Mouse (Mus musculus): Measurements from ENCODE around the gene Fbxw15. TPM values are rescaled to one million over a fixed set of nuclear protein-coding genes. Genes with fewer than 3 reads are reported as not detected.
"Not testable (repeated sequence)": the region's sequence is repeated elsewhere in the genome, so short reads cannot be mapped to it uniquely, and the experiment has no call there.

The Fbxw15 gene
- polyA plus RNA-seq (2015; fragmentation: Nextera tagmentation; extraction: Ambion mirVana) = not detected in 2 replicates

GRCm38 (mm10) chr9:109568162-109568561, at the start of gene Fbxw15:
Gene Fbxw15, minus strand, starts transcription at chr9:109568262.
- H3K9me3 ChIP-seq (replicated peaks; ENCODE audit: control insufficient read depth, low read length); H3K9ac ChIP-seq (ENCODE audit: low read length); H3K4me2 ChIP-seq (ENCODE audit: low read depth, low read length); H3K4me3 ChIP-seq (replicated peaks; ENCODE audit: low read length); ATAC-seq (ENCODE audit: insufficient read depth, low FRiP score); H3K4me1 ChIP-seq (ENCODE audit: control insufficient read depth, insufficient read depth, low read length); H3K36me3 ChIP-seq (ENCODE audit: control insufficient read depth, insufficient read depth, low read length); H3K27me3 ChIP-seq (ENCODE audit: control insufficient read depth, insufficient read depth, low read length); H3K27ac ChIP-seq (ENCODE audit: low read length): not testable (repeated sequence)
- WGBS = 86% methylated on average over 4 of the region's 4 CpGs

GRCm38 (mm10) chr9:109606837-109607236, 38.8 kb upstream of the Fbxw15 start:
- WGBS = 38% methylated on average over 5 of the region's 5 CpGs
- H3K9ac ChIP-seq (ENCODE audit: low read length); H3K27me3 ChIP-seq (ENCODE audit: control insufficient read depth, insufficient read depth, low read length); H3K4me1 ChIP-seq (ENCODE audit: control insufficient read depth, insufficient read depth, low read length); H3K9me3 ChIP-seq (replicated peaks; ENCODE audit: control insufficient read depth, low read length); H3K4me2 ChIP-seq (ENCODE audit: low read depth, low read length); H3K27ac ChIP-seq (ENCODE audit: low read length); ATAC-seq (ENCODE audit: insufficient read depth, low FRiP score); H3K4me3 ChIP-seq (replicated peaks; ENCODE audit: low read length); H3K36me3 ChIP-seq (ENCODE audit: control insufficient read depth, insufficient read depth, low read length): not testable (repeated sequence)

- H3K4me1 ChIP-seq (ENCODE audit: control insufficient read depth, insufficient read depth, low read length); H3K4me2 ChIP-seq (ENCODE audit: low read depth, low read length); H3K4me3 ChIP-seq (replicated peaks; ENCODE audit: low read length); H3K27ac ChIP-seq (ENCODE audit: low read length); ATAC-seq (ENCODE audit: insufficient read depth, low FRiP score); H3K27me3 ChIP-seq (ENCODE audit: control insufficient read depth, insufficient read depth, low read length); H3K9ac ChIP-seq (ENCODE audit: low read length); H3K9me3 ChIP-seq (replicated peaks; ENCODE audit: control insufficient read depth, low read length); H3K36me3 ChIP-seq (ENCODE audit: control insufficient read depth, insufficient read depth, low read length): not testable (repeated sequence)
- WGBS = 52% methylated on average over 2 of the region's 2 CpGs
Measured at GRCm38 (mm10) chr9:109602128-109602527, 34.1 kb upstream of the Fbxw15 start.

- no peak for ATAC-seq (ENCODE audit: insufficient read depth, low FRiP score)
- H3K4me1 ChIP-seq (ENCODE audit: control insufficient read depth, insufficient read depth, low read length) = no peaks in the 10 kb centered on the region
- no peaks in the 10 kb centered on the region for H3K27me3 ChIP-seq (ENCODE audit: control insufficient read depth, insufficient read depth, low read length)
- H3K9me3 ChIP-seq (replicated peaks; ENCODE audit: control insufficient read depth, low read length) = no peaks in the 10 kb centered on the region
- no peak overlapping the region for H3K27ac ChIP-seq (ENCODE audit: low read length)
- no peak overlapping the region for H3K4me2 ChIP-seq (ENCODE audit: low read depth, low read length)
- H3K36me3 ChIP-seq (ENCODE audit: control insufficient read depth, insufficient read depth, low read length) = no peaks in the 10 kb centered on the region
- no peak overlapping the region for H3K4me3 ChIP-seq (replicated peaks; ENCODE audit: low read length)
- no peak overlapping the region for H3K9ac ChIP-seq (ENCODE audit: low read length)
Measured at GRCm38 (mm10) chr9:109597226-109597625, 29.2 kb upstream of the Fbxw15 start.

DNA sequence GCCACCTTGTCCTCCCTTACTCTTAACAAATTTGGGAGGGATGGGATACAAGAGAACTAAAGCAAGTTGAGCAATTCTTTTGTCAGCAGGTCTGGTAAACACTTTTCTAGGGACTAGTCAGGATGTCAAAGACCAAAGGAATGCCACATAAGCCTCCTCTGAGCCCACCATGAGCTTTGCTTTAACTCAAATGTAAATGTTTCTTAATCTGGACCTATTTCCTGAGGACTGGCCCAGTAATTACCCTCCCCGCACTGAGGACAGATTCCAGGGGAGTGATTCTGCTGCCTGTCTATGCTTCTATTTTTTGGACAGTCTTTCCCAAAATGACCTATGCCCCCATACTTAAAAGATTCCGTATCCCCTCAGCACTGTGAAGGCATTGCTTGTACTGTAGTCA, 26.8 kb upstream of the Fbxw15 start:
- H3K4me1 ChIP-seq (ENCODE audit: control insufficient read depth, insufficient read depth, low read length) = no peaks in the 10 kb centered on the region
- no peak for ATAC-seq (ENCODE audit: insufficient read depth, low FRiP score)
- H3K4me3 ChIP-seq (replicated peaks; ENCODE audit: low read length) = no peak overlapping the region

GRCm38 (mm10) chr9:109565546-109565945, 2.5 kb downstream of the Fbxw15 start:
- Histone ChIP-seq H3K9me3 (replicated peaks; ENCODE audit: control insufficient read depth, low read length) (no peaks in the 10 kb centered on the region), H3K4me2 (ENCODE audit: low read depth, low read length) (no peak overlapping the region), H3K9ac (ENCODE audit: low read length) (no peak overlapping the region), H3K27ac (ENCODE audit: low read length) (no peak overlapping the region), H3K36me3 (ENCODE audit: control insufficient read depth, insufficient read depth, low read length) (no peaks in the 10 kb centered on the region), H3K27me3 (ENCODE audit: control insufficient read depth, insufficient read depth, low read length) (no peaks in the 10 kb centered on the region), H3K4me1 (ENCODE audit: control insufficient read depth, insufficient read depth, low read length) (no peaks in the 10 kb centered on the region), H3K4me3 (replicated peaks; ENCODE audit: low read length) (no peak overlapping the region)
- no peak for ATAC-seq (ENCODE audit: insufficient read depth, low FRiP score)
- WGBS = 29% methylated on average over 1 of the region's 1 CpGs

More for the DNA sequence above, 26.8 kb upstream of the Fbxw15 start:
- no peaks in the 10 kb centered on the region for H3K27me3 ChIP-seq (ENCODE audit: control insufficient read depth, insufficient read depth, low read length)
- no peaks in the 10 kb centered on the region for H3K36me3 ChIP-seq (ENCODE audit: control insufficient read depth, insufficient read depth, low read length)
- no peak overlapping the region for H3K27ac ChIP-seq (ENCODE audit: low read length)
- H3K9ac ChIP-seq (ENCODE audit: low read length) = no peak overlapping the region
- no peak overlapping the region for H3K4me2 ChIP-seq (ENCODE audit: low read depth, low read length)
- 74% methylated on average over 2 of the region's 2 CpGs for WGBS
- H3K9me3 ChIP-seq (replicated peaks; ENCODE audit: control insufficient read depth, low read length) = no peaks in the 10 kb centered on the region

GRCm38 (mm10) chr9:109562106-109562505, 6.0 kb downstream of the Fbxw15 start:
- H3K4me1 ChIP-seq (ENCODE audit: control insufficient read depth, insufficient read depth, low read length); H3K27ac ChIP-seq (ENCODE audit: low read length): not testable (repeated sequence)

GRCm38 (mm10) chr9:109552483-109552882, 15.6 kb downstream of the Fbxw15 start:
- no peak for ATAC-seq (ENCODE audit: insufficient read depth, low FRiP score)
- 73% methylated on average over 3 of the region's 3 CpGs for WGBS
- H3K9ac ChIP-seq (ENCODE audit: low read length) = no peak overlapping the region
- no peak overlapping the region for H3K4me2 ChIP-seq (ENCODE audit: low read depth, low read length)
- H3K4me1 ChIP-seq (ENCODE audit: control insufficient read depth, insufficient read depth, low read length) = no peaks in the 10 kb centered on the region
- no peaks in the 10 kb centered on the region for H3K36me3 ChIP-seq (ENCODE audit: control insufficient read depth, insufficient read depth, low read length)
- no peaks in the 10 kb centered on the region for H3K9me3 ChIP-seq (replicated peaks; ENCODE audit: control insufficient read depth, low read length)
- no peak overlapping the region for H3K4me3 ChIP-seq (replicated peaks; ENCODE audit: low read length)
- H3K27ac ChIP-seq (ENCODE audit: low read length) = no peak overlapping the region
- H3K27me3 ChIP-seq (ENCODE audit: control insufficient read depth, insufficient read depth, low read length) = no peaks in the 10 kb centered on the region

More at GRCm38 (mm10) chr9:109562106-109562505, 6.0 kb downstream of the Fbxw15 start:
- ATAC-seq (ENCODE audit: insufficient read depth, low FRiP score); H3K9me3 ChIP-seq (replicated peaks; ENCODE audit: control insufficient read depth, low read length); H3K27me3 ChIP-seq (ENCODE audit: control insufficient read depth, insufficient read depth, low read length); H3K9ac ChIP-seq (ENCODE audit: low read length); H3K4me2 ChIP-seq (ENCODE audit: low read depth, low read length); H3K4me3 ChIP-seq (replicated peaks; ENCODE audit: low read length); H3K36me3 ChIP-seq (ENCODE audit: control insufficient read depth, insufficient read depth, low read length): not testable (repeated sequence)

DNA sequence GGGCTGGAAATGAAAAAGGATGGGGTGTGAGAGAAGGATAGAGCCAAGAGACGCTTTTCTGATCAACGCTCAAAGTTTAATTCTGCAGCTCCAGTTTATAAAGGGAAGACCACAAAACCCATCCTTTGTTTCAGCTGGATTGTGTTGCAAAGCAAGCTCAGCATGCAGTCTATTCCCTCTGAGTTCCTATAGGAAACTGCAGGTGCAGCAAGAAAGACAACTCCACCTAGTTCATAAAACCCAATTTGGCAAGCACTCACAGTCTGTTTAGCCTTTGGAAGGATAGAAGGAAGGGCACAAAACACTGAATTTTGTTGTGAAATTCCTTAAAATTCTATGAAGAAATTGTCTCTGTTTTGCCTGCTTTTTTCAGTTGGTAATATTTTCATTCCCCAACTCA, 18.4 kb downstream of the Fbxw15 start:
- 42% methylated on average over 2 of the region's 2 CpGs for WGBS
- not testable (repeated sequence) for ATAC-seq (ENCODE audit: insufficient read depth, low FRiP score)

More for the DNA sequence above, 18.4 kb downstream of the Fbxw15 start:
- not testable (repeated sequence) for H3K9me3 ChIP-seq (replicated peaks; ENCODE audit: control insufficient read depth, low read length); H3K4me3 ChIP-seq (replicated peaks; ENCODE audit: low read length); H3K4me1 ChIP-seq (ENCODE audit: control insufficient read depth, insufficient read depth, low read length); H3K27ac ChIP-seq (ENCODE audit: low read length); H3K9ac ChIP-seq (ENCODE audit: low read length); H3K27me3 ChIP-seq (ENCODE audit: control insufficient read depth, insufficient read depth, low read length); H3K4me2 ChIP-seq (ENCODE audit: low read depth, low read length); H3K36me3 ChIP-seq (ENCODE audit: control insufficient read depth, insufficient read depth, low read length)
